Mouse (Mus musculus): ENCODE measurements around the gene Fcgrt. TPM values are rescaled to one million over a fixed set of nuclear protein-coding genes. Genes with fewer than 3 reads are reported as not detected.
A peak's percentile ranks its signal among the peaks of the same experiment; 100 is the strongest.

The Fcgrt gene
- total RNA-seq, 2 experiments from 2014 or later: 17.7 to 18.3 TPM

- intact Hi-C loops (cut with DNase I): no loop called here
- DNase-seq: no peak
Observed at GRCm38 (mm10) chr7:45090251-45090977, 13.2 kb downstream of the Fcgrt start.

GRCm38 (mm10) chr7:45088597-45088996 is 15.1 kb downstream of the Fcgrt start:
- DNase-seq: no peak
- intact Hi-C loops (cut with DNase I): no loop called here

- no peak for DNase-seq
- intact Hi-C loops (cut with DNase I): no loop called here
Observed at GRCm38 (mm10) chr7:45086084-45086483, 17.6 kb downstream of the Fcgrt start.

- DNase-seq: no peak
- intact Hi-C loops (cut with DNase I): no loop called here
Observed at GRCm38 (mm10) chr7:45083300-45083890, 20.3 kb downstream of the Fcgrt start.

GRCm38 (mm10) chr7:45082401-45083299 is 21.0 kb downstream of the Fcgrt start:
- no peak for DNase-seq
- intact Hi-C loops (cut with DNase I): no loop called here

- DNase-seq: no peak
- intact Hi-C loops (cut with DNase I): no loop called here
Observed at GRCm38 (mm10) chr7:45081016-45081415, 22.6 kb downstream of the Fcgrt start.

- DNase-seq: peak; percentile 93
- intact Hi-C loops (cut with DNase I): no loop called here
Observed at GRCm38 (mm10) chr7:45079856-45080255, 23.8 kb downstream of the Fcgrt start.

GRCm38 (mm10) chr7:45078513-45078912 is 25.1 kb downstream of the Fcgrt start:
- DNase-seq: peak; percentile 76
- intact Hi-C loops (cut with DNase I): no loop called here

- DNase-seq: no peak
- intact Hi-C loops (cut with DNase I): no loop called here
Observed at GRCm38 (mm10) chr7:45077829-45078228, 25.8 kb downstream of the Fcgrt start.

- intact Hi-C loops (cut with DNase I): no loop called here
- DNase-seq: no peak
Observed at GRCm38 (mm10) chr7:45077322-45077721, 26.3 kb downstream of the Fcgrt start.

- intact Hi-C loops (cut with DNase I): no loop called here
- DNase-seq: no peak
Observed at GRCm38 (mm10) chr7:45076501-45076900, 27.1 kb downstream of the Fcgrt start.

- DNase-seq: no peak
- intact Hi-C loops (cut with DNase I): no loop called here
Observed at GRCm38 (mm10) chr7:45075405-45075804, 28.2 kb downstream of the Fcgrt start.

- intact Hi-C loops (cut with DNase I): no loop called here
Observed at GRCm38 (mm10) chr7:45073949-45074348, 29.7 kb downstream of the Fcgrt start.

GRCm38 (mm10) chr7:45073171-45073707 is 30.4 kb downstream of the Fcgrt start:
- intact Hi-C loops (cut with DNase I): no loop called here
- no peak for DNase-seq

More at GRCm38 (mm10) chr7:45073949-45074348, 29.7 kb downstream of the Fcgrt start:
- DNase-seq: no peak

- DNase-seq: no peak
- intact Hi-C loops (cut with DNase I): no loop called here
Observed at GRCm38 (mm10) chr7:45072230-45072629, 31.4 kb downstream of the Fcgrt start.

- DNase-seq: no peak
- intact Hi-C loops (cut with DNase I): no loop called here
Observed at GRCm38 (mm10) chr7:45069671-45070070, 34.0 kb downstream of the Fcgrt start.

- intact Hi-C loops (cut with DNase I): no loop called here
- DNase-seq: no peak
Observed at GRCm38 (mm10) chr7:45068000-45068318, 35.7 kb downstream of the Fcgrt start.

- intact Hi-C loops (cut with DNase I): no loop called here
- no peak for DNase-seq
Observed at GRCm38 (mm10) chr7:45067190-45067999, 36.3 kb downstream of the Fcgrt start.

- intact Hi-C loops (cut with DNase I): no loop called here
- peak; percentile 94 for DNase-seq
Observed at GRCm38 (mm10) chr7:45062239-45062835, 41.3 kb downstream of the Fcgrt start, which contains the start of the genes Nosip and Prrg2. Nosip (plus strand) TSS chr7:45062429. Prrg2 (minus strand) TSS chr7:45062677.

GRCm38 (mm10) chr7:45061532-45062075 is 42.0 kb downstream of the Fcgrt start:
- intact Hi-C loops (cut with DNase I): no loop called here
- no peak for DNase-seq

Measured in left cerebral cortex, postnatal 4 days (tissue).